Mouse (Mus musculus): ENCODE results near the gene Lrp1. TPM values are rescaled to one million over a fixed set of nuclear protein-coding genes. Genes with fewer than 3 reads are reported as not detected.

Lrp1 gene
- total RNA-seq, 4 experiments from 2014 or later: 293 to 333 (median 304) TPM

DNA sequence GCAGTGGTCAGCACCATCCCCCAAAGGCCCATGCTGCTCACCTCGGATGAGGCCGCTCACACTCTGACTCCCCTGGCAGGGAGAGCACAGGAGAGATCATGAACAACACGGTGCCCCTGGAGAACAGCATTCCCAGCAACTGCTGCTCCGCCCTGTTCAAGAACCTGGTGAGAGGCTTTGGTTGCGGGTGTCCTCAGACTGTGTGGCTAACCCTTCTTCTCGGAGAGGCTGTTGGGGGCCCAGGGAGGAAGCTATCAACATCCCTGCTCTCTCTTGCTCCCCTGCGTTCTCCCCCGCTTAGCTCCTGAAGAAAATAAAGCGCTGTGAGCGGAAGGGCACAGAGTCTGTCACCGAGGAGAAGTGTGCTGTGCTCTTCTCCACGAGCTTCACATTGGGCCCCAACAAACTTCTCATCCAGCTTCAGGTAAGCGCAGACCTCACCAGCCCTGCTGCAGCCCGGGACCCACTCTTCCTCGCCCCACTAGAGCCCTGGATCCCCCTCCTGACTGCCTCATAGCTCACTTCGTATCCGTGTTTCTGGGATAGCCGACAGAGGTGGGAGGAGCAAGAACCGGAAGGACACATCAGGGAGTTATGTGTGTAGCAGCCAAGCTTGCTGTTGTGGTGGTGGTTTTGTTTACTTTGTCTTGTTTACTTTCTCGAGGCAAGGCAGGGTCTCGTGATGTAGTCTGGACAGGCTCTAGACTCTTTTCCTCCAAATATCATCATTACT, 32.1 kb upstream of the Lrp1 start:
- DNase-seq (ENCODE audit: low spot score in 2 of 2): no peak

DNA sequence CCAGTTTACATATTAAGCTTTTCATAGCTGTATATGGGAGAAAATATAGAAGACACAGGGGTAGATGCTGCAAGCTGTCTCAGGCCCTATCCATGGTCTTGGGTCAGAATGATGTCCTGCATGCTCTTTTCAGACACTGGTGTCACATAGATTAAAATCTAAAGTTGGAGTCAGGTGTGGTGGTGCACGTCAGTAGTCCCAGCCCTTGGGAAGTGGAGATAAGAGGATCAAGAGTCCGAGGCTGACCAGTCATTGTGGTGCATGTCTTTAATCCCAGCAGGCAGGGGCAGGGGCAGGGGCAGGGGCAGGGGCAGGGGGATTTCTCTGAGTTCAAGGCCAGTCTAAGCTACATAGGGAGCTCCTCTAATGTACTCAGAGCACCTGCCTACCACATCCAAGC, 24.8 kb upstream of the Lrp1 start:
- no peak for DNase-seq (ENCODE audit: low spot score in 2 of 2)

DNA sequence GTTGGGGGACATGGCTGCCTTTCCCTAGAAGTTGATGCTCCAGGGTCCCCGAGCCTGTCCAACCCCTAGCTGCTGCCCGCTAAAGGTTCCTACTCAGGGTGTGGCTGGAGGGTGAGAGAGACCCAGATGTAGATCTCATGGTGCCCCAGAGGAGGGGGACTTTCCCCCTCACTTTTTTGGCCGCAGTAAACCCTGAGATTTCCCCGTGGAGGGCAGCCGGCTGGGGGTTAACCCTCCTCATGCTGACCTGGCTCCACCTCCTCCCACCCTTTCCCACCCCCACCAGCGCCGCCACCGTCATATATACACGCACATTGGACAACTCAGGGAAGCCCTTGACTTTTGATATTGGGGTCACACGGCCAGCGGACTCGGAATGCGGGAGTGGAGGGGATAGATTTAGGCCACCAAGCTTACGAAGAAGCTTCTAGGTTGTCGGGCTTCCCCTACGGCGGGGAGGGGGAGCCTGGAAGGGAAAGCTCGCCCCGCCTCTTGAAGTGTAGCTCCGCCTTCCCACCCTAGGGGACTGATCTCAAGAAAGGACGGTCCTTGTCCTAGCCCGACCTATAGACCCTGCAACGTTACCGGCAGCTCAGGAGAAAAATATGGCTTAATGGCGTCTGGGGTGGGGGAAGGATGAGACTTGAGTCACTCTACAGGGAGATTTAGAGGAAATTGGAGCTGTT, 22.7 kb upstream of the Lrp1 start:
- DNase-seq (ENCODE audit: low spot score in 2 of 2): no peak

DNA sequence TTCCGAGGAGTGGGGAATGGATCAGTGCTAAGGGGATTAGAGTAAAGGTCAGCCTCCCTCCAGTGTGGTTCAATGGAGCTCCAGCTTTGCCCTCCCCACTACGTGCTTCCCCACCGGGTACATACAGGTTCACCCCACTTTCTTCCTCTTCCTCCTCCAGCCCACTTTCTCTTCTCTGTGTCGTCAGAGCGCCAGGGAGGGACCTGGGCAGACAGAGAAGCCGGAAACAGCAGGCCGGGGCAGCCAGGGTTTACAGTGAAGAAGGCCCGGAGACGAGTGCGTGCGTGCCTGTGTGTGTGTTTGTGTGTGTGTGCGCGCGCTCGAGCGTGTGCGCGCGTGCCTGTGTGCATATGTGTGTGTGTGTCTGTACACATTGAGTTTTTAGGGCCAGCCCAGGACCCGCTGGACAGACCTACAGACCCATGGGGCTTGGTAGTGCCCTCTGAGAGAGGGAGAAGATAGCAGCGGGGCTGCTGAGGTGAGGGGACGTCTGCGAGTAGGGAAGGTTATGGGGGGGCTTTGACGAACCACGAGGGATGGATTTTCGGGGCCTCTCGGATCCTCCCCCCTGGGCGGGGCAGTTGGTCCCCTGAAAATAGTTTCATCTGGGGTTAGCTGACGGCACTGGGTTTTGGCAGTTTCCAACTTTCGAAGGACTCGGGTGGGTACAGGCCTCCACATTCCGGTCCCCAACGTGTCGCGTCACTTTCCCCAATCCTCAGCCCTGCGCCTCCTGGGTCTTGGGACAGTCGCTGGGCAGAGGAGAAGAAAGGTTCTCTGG, 22.0 kb upstream of the Lrp1 start, which contains the start of gene Stat6:
Gene Stat6, plus strand, starts transcription at position 215 of the 781 bp plus-strand sequence.
- DNase-seq (ENCODE audit: low spot score in 2 of 2): no peak

DNA sequence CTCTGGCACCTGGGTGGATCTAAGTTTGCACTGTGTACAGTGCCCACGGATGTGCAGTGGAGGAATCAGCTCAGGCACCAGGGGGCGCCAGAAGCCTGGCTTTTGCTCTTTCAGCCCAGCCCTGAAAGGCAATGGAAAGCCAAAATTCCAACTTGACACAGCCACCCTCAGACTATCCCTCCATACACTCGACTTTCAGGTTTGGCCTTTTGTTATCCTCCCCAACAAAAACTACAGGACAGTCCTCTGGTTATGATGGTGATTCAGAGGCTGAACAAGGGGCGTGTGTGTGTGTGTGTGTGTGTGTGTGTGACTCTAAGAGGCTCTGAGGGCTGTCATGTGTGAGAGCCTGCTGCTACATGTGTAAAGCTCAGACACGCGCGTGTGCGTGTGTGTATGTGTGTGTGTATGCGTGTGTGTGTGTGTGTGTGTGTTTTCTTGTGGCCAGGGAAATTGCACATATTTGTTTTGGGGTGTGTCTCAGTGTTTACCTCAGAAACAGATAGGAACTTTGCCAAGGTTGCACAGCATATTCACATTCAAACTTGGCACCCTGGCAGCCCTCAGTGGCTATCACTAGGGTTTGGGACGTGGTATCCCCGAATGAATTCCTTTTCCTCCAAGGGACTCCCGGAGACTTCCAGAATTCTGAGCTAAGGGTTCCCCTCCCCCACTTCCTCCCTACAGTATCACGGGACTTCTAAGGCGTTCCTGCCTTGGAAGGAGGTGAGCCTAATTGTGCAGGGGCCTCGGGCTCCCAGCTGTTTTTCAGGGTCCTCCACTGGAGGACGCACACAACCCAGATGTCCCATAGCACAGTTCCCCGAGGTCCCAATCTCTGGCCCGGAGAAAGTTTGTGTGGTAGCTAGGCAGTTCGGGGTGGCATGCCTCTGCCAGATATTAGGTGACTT, 21.2 kb upstream of the Lrp1 start:
- DNase-seq (ENCODE audit: low spot score in 2 of 2): peak; percentile 58 to 85

DNA sequence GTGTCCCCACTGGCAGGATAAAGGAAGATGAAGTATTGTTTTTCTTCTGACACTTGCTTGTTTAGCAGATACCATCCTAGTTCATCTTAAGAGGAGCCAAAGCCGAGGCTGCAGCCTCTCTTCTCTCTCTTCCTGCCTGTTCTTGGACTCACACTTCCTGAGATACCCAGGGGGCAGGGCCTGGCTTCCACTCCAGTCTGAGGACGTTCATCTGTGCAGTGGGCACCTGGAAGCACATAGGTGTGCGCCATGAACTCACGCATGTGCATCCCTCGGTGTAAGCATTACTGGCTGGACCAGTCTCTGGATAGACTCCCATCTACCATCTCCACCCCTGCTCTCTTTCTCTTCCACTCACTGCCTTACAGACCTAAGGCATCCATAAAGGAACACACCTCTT, 19.5 kb upstream of the Lrp1 start:
- no peak for DNase-seq (ENCODE audit: low spot score in 2 of 2)

DNA sequence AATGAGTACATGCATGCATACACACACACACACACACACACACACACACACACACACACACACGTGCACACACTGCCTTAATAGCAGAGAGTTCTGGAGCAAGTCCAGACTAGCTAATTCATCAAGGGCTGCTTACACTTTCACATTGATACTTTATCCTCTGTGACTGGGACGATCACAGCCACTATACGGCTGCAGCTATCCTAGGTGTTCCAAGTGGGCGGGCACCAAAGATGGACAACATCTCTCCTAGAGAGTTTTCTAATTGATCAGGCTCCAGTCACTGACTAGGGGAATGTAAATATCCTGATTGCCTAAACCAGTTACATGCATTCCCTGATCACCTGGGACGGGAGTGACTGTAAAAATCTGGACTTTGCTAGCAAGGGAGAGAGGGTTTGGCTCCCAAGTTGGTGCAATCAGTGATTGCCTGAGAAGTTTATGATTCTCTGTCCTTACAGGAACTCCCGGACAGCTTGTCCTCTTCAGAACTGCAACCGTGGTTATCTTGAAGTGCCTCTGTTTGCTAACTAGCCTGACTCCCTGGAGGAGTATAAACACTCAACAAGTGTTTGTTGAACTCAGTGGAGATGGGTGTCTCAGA, 11.8 kb upstream of the Lrp1 start:
- no peak for DNase-seq (ENCODE audit: low spot score in 2 of 2)

DNA sequence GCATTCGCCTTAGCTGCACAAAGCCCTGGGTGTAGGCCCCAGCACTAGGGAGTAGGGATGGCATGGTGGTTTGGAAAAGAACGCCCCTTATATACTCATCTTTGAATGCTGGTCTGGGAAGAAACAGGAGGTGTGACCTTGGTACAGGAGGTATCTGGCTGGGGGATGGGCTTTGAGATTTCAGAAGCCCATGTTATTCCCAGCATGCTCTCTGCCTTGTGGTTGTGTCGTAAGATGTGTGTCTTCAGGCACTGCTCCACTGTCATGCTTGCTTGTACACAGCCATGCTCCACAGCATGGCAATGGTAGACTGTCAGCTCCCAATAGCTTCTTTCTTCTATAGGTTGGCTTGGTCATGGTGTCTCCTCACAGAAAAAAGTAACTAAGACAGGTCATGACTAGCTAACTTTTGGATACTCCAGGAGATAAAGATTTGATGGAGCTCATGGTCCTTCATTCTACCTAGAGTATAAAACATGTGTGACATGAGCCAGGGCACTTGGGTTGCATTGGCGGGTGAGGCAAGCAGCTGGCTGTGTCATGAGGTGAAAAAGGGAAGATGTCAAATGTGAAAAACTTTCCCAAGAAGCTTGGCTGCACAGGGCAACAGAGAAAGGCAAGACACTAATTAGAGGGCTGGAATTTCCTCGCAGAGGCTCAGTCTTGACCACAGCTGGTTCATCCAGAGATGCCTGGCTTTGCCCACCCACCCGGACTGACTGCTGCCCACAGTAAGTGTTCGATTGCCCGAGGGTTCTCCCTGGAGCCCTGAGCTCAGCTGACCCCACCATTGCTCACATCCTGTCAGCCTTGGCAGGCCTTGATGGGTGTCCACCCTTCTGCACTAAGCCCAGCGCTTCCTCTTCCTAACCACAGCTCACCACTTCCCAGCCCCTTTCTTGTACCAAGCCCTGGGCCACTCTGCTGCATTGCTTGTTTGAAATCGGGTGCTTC, 10.6 kb upstream of the Lrp1 start:
- no peak for DNase-seq (ENCODE audit: low spot score in 2 of 2)

DNA sequence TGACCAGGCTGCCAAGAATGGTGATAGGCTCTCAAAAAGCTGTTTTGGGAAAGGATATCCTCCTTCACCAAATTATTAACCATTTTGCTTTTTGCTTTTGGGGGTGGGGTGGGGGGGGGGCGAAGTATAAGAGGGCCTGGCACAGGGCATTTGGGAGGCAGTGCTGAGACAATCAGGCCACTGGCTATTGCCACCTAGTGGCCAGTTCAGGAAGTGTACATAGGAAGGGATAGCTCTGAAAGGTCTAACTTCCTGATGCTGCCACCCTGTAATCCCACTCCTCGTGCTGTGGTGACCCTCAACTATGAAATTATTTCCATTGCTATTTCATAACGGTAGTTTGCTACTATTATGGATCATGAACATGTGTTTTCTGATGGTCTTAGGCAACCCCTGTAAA, 5.5 kb upstream of the Lrp1 start:
- DNase-seq (ENCODE audit: low spot score in 2 of 2): no peak

DNA sequence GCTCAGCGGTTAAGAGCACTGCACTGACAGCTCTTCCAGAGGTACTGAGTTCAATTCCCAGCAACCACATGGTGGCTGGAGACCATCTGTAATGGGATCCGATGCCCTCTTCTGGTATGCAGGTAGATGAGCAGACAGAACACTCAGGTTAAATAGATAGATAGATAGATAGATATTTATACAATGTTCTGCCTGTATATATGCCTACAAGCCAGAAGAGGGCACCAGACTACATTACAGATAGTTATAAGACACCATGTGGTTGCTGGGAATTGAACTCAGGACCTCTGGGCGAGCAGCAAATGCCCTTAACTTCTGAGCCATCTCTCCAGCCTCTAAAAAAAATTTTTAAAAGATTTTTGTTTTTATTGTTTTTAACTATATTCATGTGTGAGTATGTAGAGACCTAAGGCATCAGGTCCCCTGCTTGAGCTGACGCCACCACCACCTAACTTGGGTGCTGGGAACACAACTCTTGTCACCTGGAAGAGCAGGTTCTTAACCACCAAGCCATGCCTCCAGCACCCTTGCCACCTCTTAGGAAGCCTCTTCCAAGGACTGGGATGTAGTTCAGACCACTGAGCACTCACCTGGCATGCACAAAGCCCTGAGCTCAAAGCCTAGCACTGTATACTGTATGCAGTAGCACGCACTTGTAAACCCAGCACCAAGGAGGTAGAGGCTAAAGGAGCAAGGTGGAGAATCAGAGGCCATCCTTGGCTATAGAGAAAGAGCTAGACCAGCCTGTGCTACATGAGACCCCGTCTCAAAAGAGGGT, 2.7 kb upstream of the Lrp1 start:
- DNase-seq (ENCODE audit: low spot score in 2 of 2): no peak

DNA sequence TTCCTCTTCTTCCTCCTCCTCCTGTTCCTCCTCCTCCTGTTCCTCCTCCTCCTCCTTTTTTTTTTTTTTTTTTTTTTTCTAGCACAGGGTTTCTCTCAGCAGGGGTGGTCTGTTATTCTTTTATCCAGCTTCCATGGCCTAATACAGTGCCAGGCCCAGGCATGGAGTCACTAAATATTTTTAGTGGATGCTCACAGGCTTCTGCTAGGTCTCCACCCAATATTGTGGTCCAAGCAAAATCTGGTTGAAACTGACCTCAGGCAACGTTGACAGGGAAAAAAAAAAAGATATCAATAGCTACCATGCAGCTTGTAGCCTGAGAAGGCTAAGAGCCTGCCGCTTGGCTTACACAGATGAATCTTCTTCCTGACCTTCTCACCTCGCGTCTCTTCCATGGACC, 1.7 kb upstream of the Lrp1 start:
- no peak for DNase-seq (ENCODE audit: low spot score in 2 of 2)

DNA sequence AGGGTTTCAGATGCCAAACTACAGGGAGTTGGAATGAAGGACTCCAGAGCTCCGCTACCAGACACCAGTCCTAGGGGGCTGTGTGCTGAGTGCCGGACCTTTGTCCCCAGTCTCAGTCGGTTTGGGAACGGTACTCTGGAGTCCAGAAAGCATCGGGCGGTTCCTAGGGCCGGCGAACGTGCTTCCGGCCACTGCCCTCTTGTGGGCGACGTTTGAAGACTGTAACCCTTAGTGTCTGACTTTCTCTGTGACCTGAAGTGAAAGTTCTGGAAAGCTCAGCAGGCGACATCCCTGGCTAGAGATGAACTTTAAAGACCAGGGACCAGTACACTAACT, 1.1 kb upstream of the Lrp1 start:
- peak in 1 of 2 experiments; percentile 64 for DNase-seq (ENCODE audit: low spot score in 2 of 2)

DNA sequence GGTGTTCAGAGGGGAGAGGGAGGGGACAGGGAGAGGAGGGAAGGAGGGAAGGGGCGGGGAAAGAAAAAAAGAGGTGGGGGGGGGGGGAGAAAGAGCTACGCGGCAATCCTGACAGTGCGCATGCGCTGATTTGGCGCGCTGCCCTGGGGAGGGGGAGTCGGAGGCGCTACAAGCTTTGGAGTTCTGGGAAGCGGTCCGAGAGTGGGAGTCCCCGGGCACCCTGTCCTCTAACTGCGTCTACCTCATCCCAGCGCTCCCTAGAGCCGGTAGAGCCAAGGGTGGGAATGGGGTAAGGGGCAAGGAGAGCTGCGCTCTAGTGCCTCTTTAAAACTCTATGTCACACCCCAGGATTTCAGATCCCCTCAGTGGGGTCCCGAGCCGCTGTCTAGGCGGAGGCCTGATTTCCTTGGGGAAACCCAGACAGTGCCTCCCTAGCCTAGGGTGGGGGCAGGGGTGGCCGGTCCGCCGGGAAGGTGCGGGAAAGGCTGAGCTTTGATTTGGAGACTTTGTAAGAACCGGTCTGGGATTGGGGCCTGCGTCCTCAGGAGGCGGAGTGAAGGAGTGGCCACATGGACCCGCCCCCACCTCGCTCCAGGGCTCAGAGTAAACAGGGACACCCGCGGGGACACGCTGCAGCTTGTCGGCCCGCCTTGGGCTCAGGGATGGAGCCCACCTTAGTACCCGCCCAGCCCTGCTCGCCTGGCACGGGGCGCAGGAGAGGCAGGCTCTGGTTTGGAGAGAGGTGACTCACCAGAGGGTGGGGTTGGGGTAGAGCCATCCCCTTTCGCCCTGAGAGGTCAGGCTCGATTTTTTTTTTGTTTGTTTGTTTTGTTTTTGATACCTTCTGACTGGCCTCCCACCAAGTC, 476 bp upstream of the Lrp1 start:
- DNase-seq (ENCODE audit: low spot score in 2 of 2): peak; percentile 84 to 88

DNA sequence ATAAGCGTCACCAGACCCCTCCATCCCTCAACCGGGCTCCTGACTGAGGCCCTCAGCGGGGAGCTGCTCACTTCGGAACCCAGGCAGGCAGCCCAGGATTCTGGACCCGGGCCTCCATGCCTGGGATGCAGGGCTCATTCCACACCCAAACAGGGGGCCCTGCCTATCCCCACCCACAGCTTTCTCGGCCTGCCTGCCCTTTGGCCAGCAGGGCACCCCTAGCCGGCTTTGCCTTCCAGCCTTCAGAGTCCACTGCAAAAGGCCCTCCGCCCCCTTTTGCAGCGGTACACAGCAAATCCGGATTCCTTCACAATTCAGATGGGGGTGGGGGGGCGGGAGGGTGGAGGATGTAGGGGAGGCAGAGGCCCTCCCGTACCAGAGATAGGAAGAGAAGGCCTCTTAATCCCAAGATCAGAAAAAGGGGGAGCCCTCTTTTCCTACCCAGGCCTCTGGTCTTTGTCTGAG, 975 bp downstream of the Lrp1 start:
- no peak for DNase-seq (ENCODE audit: low spot score in 2 of 2)

DNA sequence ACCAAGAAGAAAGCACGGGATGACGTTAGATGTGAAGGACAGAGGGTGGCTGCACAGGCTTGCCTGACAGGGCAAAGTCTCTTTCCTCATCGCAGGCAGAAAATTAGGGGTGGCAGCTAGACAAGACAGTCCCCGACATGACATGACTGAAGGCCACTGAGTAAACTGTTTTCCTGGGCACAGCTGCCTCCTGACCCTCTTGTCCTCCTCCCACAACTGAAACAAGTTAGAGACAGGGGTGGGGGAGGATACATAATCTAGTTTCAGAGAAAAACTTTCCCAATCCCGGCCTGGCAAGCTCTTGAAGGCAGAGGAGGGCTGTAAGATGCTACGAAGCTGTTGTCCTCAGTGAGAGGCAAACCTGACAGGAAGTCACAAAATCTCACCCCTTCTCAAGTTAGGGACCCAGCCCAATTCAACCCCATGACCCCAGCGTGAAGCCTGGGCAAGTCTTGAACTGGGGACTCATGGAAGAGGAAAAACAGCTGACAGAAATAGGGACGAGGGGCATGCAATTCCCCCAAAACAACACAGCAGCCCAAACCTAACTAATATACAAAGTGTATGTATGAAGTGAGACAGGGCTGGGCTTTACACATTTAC, 1.7 kb downstream of the Lrp1 start:
- no peak for DNase-seq (ENCODE audit: low spot score in 2 of 2)

DNA sequence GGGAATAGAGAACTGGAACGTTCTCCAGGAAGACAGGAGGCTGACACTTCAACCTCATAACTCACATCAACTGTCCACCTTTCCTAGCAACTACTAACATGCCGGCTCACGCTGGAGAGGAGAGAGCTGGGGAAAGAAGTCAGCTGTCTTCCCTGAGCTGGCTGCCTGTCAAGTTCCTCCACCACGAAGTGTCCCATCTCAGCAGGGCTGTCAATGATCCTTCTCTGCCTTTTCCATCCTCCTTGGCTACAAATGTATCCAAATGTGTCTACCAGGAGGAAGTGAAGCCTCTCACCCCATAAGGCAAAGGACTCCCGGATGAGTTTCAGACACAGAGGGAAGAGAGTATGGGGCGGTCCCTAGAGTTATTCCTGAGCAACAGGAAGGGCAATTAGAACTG, 2.8 kb downstream of the Lrp1 start:
- DNase-seq (ENCODE audit: low spot score in 2 of 2): no peak

DNA sequence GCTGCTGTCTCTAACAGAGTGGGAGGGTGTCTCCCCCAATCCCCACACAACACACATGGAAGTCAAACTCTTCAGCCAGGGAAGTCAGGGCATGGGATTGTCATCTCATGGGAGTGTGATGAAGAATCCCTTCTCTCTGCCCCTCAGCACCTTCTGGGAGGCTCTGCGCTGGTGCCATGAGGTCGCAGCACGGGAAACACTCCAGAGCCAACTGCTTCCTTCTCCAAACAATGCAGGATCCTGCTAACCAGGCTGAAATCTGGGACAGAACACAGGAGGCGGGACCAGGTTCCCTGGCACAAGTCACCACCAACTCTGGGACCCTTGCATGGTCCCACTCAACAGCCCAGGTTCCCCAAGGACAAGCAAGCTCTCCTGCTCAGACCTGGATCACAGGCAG, 3.7 kb downstream of the Lrp1 start:
- DNase-seq (ENCODE audit: low spot score in 2 of 2): no peak

Data from layer of hippocampus, adult 8-10 months (tissue).